Mouse (Mus musculus) urinary bladder, adult 2 months (tissue): ENCODE measurements around the gene Tenm3. TPM values are rescaled to one million over a fixed set of nuclear protein-coding genes. Genes with fewer than 3 reads are reported as not detected.

ENCODE experiments used
- DNase-seq: peaks from one replicate; pipeline ENCODE4 v3.0.0; 2022; ENCODE audit warnings: low spot score
- polyA plus RNA-seq: library from polyadenylated mRNA; depleted of rRNA; stranded (reverse); fragments of >200 nt; gene quantifications from 2 replicates; pipeline ENCODE4 v1.2.3, GENCODE M21; 2012

Tenm3 gene
- polyA plus RNA-seq, 1 experiment, result 7.7 TPM

DNA sequence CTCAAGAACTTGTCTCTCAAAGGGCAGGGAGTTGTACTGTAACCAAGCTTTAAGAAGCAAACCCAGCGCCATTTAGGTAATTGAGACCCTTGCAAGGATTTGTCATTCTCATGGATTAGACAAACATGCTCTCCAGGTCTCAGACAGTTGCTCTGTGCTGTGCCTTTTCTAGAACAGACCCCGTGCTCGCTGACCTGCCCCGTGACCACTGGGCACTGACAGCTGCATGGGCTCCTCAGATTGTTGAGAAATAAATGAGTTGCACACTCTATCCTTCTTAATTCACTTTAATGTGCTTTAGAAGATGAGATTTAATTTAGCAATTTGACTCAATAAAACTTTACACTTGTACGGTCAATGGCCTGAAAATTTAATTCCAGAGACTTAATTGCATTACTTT is 502.5 kb downstream of the Tenm3 start:
- DNase-seq, result no peak

- DNase-seq, result no peak
Observed at GRCm38 (mm10) chr8:48322655-48323265, 521.0 kb downstream of the Tenm3 start.

GRCm38 (mm10) chr8:48322240-48322639 is 521.5 kb downstream of the Tenm3 start:
- DNase-seq, result no peak

- DNase-seq, result no peak
Observed at GRCm38 (mm10) chr8:48319674-48320073, 524.1 kb downstream of the Tenm3 start.

DNA sequence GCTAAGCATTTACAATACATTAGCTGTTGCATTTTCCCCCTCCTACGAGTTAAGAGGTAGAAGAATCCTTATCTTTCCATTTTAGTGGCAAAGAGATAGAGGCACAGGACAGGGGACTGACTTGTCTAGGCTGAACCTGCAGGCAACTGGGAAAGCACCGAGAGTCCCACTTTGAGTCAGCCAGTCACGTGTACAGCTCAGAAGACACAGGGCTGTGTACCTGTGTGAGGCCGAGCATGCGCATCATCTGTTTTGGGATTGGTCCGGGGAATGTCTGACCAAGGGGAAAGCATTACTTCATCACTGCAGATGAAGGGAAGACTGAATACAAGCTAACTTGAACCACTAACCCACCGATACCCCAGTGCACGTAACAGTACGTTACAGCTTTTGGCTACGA is 526.3 kb downstream of the Tenm3 start:
- no peak for DNase-seq

DNA sequence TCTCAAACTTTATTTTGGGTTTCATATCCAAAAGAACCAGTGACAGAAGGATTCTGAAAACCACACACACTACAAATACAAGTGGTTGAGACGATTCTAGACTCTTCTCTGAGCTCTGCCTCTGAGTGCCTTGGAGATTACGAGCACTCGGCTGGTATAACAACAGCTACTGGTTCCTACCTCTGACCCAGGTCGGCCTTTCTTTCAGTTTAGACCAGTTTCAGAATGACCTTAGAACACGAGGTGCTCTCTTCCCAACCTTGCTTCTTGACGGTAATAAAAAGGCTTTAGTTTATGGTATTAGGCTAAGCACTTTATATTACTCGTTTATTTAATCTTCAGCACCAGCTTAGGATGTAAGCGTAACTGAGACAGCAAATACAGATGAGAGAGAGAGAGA is 528.1 kb downstream of the Tenm3 start:
- DNase-seq, result no peak

- no peak for DNase-seq
Observed at GRCm38 (mm10) chr8:48313985-48314368, 529.8 kb downstream of the Tenm3 start.

GRCm38 (mm10) chr8:48313210-48313984 is 530.4 kb downstream of the Tenm3 start:
- no peak for DNase-seq

DNA sequence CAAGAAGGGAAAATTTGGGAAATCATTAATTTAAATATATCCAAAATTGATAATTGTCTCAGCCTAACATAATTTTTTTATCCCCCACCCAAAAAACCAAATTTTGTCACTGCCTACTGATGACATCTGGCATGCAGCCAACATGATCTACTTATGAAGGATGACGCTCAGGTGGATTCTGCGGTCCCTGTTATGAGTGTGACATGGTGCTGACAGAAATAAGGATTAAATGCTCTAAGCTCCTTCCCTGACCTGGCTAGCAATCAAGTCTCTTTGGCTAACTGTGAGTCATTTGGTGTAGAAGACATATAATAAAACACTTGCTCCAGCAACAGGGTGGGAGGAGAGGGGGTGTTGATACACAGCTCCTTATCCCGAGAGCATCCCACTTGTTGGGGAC is 532.0 kb downstream of the Tenm3 start:
- no peak for DNase-seq

DNA sequence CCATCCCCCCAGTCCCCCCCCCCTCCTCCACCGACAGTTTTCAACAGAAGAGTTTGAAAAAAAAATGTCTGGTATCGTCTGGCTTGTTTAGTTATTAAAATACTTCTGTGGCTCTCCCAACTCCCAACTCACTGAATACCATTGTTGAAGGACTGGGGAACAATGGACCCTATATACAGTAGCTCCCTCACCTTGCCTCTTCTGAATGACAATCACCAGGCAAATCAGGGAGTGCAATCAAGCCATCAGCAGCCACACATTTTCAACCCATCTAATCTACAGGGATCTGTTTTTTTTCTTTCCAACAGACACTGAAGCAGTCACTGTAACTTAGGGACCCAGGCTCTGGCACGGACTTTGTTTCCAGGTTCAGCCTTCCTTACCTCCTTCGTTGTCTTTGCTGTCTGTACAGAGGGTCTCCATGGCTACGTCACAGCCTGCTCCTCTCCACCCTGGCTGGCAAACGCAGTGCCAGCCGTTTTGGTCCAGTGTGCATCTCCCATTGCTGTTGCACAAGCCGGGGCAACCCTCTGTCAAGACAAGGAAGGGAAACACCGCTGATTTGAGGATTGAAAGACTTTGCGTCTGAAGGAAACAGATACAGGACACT is 533.4 kb downstream of the Tenm3 start:
- DNase-seq, result no peak

DNA sequence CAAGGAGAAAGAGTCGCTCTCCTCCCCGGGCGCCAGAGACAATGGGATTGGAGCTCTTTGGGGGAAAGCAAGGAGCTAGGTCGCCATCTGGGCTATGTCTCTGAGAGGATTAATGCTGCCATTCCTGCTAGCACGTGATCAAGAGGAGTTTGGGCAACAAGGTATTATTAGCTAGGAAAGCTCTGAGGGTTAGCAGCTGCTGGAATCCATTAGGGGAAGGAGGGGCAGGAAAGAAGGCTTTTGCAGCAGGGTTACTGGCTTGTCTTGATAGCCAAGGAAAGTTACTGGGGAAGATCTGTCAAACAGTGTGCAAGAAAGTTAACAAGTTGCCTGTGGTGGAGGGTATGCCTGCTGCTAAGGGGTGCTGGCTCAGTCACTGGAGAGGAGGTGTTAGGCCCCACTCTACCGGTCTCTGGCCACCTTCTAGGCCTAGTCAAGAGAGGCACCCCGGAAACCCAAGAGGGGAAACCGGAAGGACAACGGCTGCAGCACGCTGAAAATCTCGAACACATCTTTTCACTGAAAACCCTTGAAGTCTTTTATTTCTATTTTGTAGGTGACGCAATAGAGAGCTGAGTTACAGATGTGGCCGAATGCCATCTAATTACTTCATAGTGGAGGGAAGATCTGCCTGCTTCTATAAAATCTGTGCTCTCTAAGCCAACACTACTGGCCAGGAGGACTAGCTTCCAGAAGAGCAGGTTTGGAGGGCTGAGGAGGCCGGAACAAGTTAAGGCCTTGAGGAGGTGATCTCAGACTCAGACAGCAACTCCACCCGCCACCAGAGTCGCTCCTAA is 534.4 kb downstream of the Tenm3 start:
- DNase-seq, result no peak

DNA sequence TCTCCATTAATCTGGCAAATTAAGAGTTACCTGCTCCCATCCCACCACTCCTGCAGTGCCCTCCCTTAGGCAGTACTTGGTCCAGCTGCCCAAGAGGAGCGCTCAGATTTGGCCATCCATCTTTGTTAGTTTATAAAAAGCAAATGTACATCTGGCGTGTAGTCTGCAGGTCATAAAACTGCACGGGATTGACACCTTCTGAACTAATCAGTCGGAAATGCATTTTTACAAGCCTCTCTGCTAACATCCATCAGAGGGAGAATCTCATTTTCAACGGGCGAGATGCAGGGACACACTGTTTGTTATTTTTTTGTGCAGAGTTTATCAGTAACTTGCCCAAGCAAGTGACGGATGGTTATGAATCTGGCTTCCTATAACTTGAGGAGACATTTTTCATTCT is 539.5 kb downstream of the Tenm3 start:
- DNase-seq, result no peak

GRCm38 (mm10) chr8:48300613-48301037 is 543.1 kb downstream of the Tenm3 start:
- DNase-seq, result no peak

- no peak for DNase-seq
Observed at GRCm38 (mm10) chr8:48300061-48300460, 543.7 kb downstream of the Tenm3 start.

GRCm38 (mm10) chr8:48299341-48299740 is 544.4 kb downstream of the Tenm3 start:
- DNase-seq, result no peak

DNA sequence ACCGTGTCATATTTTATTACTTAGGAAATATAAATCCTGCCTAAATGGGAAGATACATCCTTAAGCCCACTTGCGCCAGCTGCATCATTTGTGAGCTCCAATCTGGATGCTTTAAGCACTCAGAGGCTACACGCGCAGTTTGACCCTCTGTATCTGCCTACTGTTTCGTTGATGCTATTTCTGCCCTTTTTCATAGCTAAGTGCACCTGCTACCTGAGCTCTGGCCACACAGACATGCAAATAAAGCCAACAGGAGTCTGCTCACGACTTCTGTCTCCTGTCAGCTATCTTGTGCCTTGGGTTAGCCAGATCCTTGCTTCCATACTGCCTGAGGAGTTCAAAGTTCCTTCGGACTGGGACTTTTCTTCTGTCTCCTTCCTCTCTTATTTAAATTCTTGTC is 547.4 kb downstream of the Tenm3 start:
- DNase-seq, result no peak

GRCm38 (mm10) chr8:48295558-48295957 is 548.2 kb downstream of the Tenm3 start:
- no peak for DNase-seq

GRCm38 (mm10) chr8:48293797-48294196 is 550.0 kb downstream of the Tenm3 start:
- DNase-seq, result no peak

GRCm38 (mm10) chr8:48285432-48285831 is 558.3 kb downstream of the Tenm3 start:
- no peak for DNase-seq

DNA sequence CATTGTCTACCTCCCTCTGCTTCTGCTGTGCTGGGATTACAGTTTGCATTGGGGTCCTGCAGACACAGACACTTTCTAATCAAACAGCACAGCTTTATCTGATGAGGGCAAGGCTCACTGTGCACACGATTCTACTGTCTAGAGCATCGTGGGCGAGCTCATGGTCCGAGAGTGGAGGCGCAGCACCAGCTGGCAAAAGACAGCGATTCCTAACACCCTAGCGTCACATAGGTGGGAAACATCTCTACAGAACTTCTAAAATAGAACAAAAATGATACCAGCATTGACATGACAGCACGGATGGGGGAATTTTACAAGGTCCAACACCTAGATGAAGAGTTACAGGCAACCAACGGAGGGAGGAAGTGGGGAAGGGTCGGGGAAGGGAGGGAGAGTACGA is 561.9 kb downstream of the Tenm3 start:
- no peak for DNase-seq

DNA sequence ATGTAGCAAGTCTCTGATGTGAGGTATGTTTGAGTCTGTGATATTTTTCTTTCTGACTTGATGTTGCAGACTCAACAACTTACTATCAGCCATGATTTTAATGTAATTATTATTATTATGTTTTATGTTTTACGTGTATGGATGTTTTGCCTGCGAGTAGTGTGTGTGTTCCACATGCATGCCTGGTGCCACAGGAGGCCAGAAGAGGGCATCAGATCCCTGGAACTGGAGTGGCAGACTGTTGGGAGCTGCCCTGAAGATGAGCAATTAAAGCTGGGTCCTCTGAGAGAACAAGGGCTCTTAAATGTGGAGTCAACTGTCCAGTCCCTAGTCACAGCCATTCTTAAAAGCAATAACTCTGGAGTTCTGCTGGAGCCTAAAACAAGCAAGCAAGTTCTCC is 564.4 kb downstream of the Tenm3 start:
- no peak for DNase-seq

DNA sequence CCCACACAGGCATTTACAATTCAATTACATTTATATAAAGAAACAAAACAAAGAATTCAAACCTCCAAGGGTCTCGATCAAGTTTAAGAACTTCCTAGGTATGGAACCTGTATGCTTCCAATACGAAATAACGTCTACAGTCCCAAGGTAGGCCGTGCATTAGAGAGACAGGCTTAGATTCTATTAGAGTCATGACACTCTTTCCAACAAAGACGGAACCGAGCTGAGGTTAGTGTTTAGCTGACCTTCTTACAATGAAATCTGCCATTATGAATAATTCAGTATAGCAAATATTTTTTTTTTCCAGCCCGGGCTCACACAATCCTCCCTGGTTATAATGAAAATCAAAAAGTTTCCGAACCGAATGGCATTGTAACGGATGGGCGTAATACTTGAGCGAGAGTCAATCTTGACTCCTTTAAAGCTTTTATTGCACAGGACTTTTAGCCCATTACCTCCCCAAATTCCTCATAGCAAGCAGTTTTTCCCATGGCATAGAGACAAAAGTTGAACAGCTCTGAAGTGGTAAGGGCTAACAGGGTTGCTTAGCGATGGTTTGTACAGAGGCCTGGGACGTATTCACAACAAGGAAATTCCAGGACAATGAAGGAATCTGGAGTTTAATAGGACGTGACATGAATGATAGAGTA is 565.6 kb downstream of the Tenm3 start:
- DNase-seq, result no peak
